Mouse (Mus musculus): ENCODE measurements around the gene Tspan32.

GRCm38 (mm10) chr7:142956018-142956417 lies 48.8 kb upstream of the Tspan32 start:
- TF ChIP-seq POLR2A (IDR thresholded peaks at IDR 0.05; ENCODE audit: low read depth, low read length), result no peak
- TF ChIP-seq CTCF (conservative IDR thresholded peaks at IDR 0.05; ENCODE audit: insufficient read depth, insufficient read length, low read depth, low read length), result no peak
